Mouse (Mus musculus): Measurements from ENCODE around the gene Junb.

DNA sequence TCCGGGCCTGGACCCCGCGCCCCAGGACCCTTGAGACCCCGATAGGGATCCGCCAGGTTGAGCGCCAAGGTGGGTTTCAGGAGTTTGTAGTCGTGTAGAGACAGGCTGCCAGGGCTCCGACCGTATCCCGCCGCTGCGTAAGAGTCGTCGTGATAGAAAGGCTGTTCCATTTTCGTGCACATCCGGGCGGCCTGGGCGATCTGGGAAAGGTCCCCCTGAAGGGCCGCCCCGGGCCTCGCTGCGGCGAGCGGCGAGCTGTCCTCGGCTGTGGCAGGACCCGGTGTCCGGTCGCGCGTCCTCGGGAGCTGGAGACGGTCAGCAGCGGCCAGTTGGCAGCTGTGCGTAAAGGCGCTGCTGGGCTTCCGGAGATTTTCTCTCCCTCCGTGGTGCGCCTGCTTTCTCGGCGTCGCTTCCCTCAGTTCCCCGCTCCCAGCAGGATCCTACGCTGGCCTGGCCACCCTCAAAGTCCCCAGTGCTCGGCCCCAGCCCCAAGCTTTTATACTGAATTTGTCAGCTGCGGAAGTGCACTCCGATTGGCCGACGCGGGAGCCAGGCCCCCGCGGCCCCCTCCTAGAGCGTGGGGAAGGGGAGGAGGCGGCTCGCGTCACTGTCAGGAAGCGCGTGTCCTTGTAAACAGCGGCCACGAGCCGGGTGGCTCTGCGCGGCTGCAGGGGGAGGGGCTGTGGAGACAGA lies at the start of gene Junb:
- TF ChIP-seq CTCF (conservative IDR thresholded peaks at IDR 0.05; ENCODE audit: insufficient read depth, insufficient read length, low read depth, low read length) = no peak
- peak; percentile 100 for TF ChIP-seq POLR2A (IDR thresholded peaks at IDR 0.05; ENCODE audit: low read depth, low read length)
